Mouse (Mus musculus): Measurements from ENCODE around the gene Csmd2. TPM values are rescaled to one million over a fixed set of nuclear protein-coding genes. Genes with fewer than 3 reads are reported as not detected.
"Not testable (repeated sequence)": the region's sequence is repeated elsewhere in the genome, so short reads cannot be mapped to it uniquely, and the experiment has no call there.

The Csmd2 gene
- polyA plus RNA-seq, 1 experiment, result 289 TPM

- TF ChIP-seq CTCF (IDR thresholded peaks at IDR 0.05; ENCODE audit: control insufficient read depth, insufficient read depth, low read length) (no peak), POLR2A (IDR thresholded peaks at IDR 0.05; ENCODE audit: borderline replicate concordance, control insufficient read depth, low read depth, low read length) (no peak)
- 51% methylated on average over 4 of the region's 4 CpGs for WGBS
- no peak overlapping the region for H3K27ac ChIP-seq (ENCODE audit: control insufficient read depth, insufficient read depth, low read depth, low read length, poor library complexity)
- no peaks in the 10 kb centered on the region for H3K4me1 ChIP-seq (ENCODE audit: control insufficient read depth, insufficient read depth, low read length)
- no peak overlapping the region for H3K4me3 ChIP-seq (replicated peaks; ENCODE audit: control insufficient read depth, low read depth, low read length)
These were observed 15.0 kb downstream of the Csmd2 start for GRCm38 (mm10) chr4:128002638-128003101.

GRCm38 (mm10) chr4:128004797-128005452 lies 17.3 kb downstream of the Csmd2 start:
- Histone ChIP-seq H3K27ac (ENCODE audit: control insufficient read depth, insufficient read depth, low read depth, low read length, poor library complexity) (no peak overlapping the region), H3K4me3 (replicated peaks; ENCODE audit: control insufficient read depth, low read depth, low read length) (no peak overlapping the region), H3K4me1 (ENCODE audit: control insufficient read depth, insufficient read depth, low read length) (no peaks in the 10 kb centered on the region)
- 54% methylated on average over 3 of the region's 3 CpGs for WGBS
- no peak for TF ChIP-seq CTCF (IDR thresholded peaks at IDR 0.05; ENCODE audit: control insufficient read depth, insufficient read depth, low read length)
- no peak for TF ChIP-seq POLR2A (IDR thresholded peaks at IDR 0.05; ENCODE audit: borderline replicate concordance, control insufficient read depth, low read depth, low read length)

- Histone ChIP-seq H3K27ac (ENCODE audit: control insufficient read depth, insufficient read depth, low read depth, low read length, poor library complexity) (no peak overlapping the region), H3K4me3 (replicated peaks; ENCODE audit: control insufficient read depth, low read depth, low read length) (no peak overlapping the region), H3K4me1 (ENCODE audit: control insufficient read depth, insufficient read depth, low read length) (no peaks in the 10 kb centered on the region)
- 62% methylated on average over 2 of the region's 2 CpGs for WGBS
- TF ChIP-seq POLR2A (IDR thresholded peaks at IDR 0.05; ENCODE audit: borderline replicate concordance, control insufficient read depth, low read depth, low read length), result no peak
- TF ChIP-seq CTCF (IDR thresholded peaks at IDR 0.05; ENCODE audit: control insufficient read depth, insufficient read depth, low read length), result no peak
These were observed 31.8 kb downstream of the Csmd2 start for GRCm38 (mm10) chr4:128019465-128019864.

- TF ChIP-seq CTCF (IDR thresholded peaks at IDR 0.05; ENCODE audit: control insufficient read depth, insufficient read depth, low read length) (no peak), POLR2A (IDR thresholded peaks at IDR 0.05; ENCODE audit: borderline replicate concordance, control insufficient read depth, low read depth, low read length) (no peak)
- 68% methylated on average over 1 of the region's 1 CpGs for WGBS
- H3K4me1 ChIP-seq (ENCODE audit: control insufficient read depth, insufficient read depth, low read length), result no peaks in the 10 kb centered on the region
- H3K27ac ChIP-seq (ENCODE audit: control insufficient read depth, insufficient read depth, low read depth, low read length, poor library complexity), result no peak overlapping the region
- H3K4me3 ChIP-seq (replicated peaks; ENCODE audit: control insufficient read depth, low read depth, low read length), result no peak overlapping the region
These were observed 40.6 kb downstream of the Csmd2 start for GRCm38 (mm10) chr4:128028294-128028693.

- WGBS, result 61% methylated on average over 4 of the region's 4 CpGs
- TF ChIP-seq POLR2A (IDR thresholded peaks at IDR 0.05; ENCODE audit: borderline replicate concordance, control insufficient read depth, low read depth, low read length) (no peak), CTCF (IDR thresholded peaks at IDR 0.05; ENCODE audit: control insufficient read depth, insufficient read depth, low read length) (no peak)
- Histone ChIP-seq H3K27ac (ENCODE audit: control insufficient read depth, insufficient read depth, low read depth, low read length, poor library complexity) (no peak overlapping the region), H3K4me3 (replicated peaks; ENCODE audit: control insufficient read depth, low read depth, low read length) (no peak overlapping the region), H3K4me1 (ENCODE audit: control insufficient read depth, insufficient read depth, low read length) (no peaks in the 10 kb centered on the region)
These were observed 54.2 kb downstream of the Csmd2 start for GRCm38 (mm10) chr4:128041901-128042300.

- Histone ChIP-seq H3K27ac (ENCODE audit: control insufficient read depth, insufficient read depth, low read depth, low read length, poor library complexity) (no peak overlapping the region), H3K4me3 (replicated peaks; ENCODE audit: control insufficient read depth, low read depth, low read length) (no peak overlapping the region), H3K4me1 (ENCODE audit: control insufficient read depth, insufficient read depth, low read length) (no peaks in the 10 kb centered on the region)
- WGBS, result 32% methylated on average over 5 of the region's 5 CpGs
- TF ChIP-seq POLR2A (IDR thresholded peaks at IDR 0.05; ENCODE audit: borderline replicate concordance, control insufficient read depth, low read depth, low read length) (no peak), CTCF (IDR thresholded peaks at IDR 0.05; ENCODE audit: control insufficient read depth, insufficient read depth, low read length) (no peak)
These were observed 55.0 kb downstream of the Csmd2 start for GRCm38 (mm10) chr4:128042626-128043025.

- H3K27ac ChIP-seq (ENCODE audit: control insufficient read depth, insufficient read depth, low read depth, low read length, poor library complexity), result no peak overlapping the region
- TF ChIP-seq POLR2A (IDR thresholded peaks at IDR 0.05; ENCODE audit: borderline replicate concordance, control insufficient read depth, low read depth, low read length) (no peak), CTCF (IDR thresholded peaks at IDR 0.05; ENCODE audit: control insufficient read depth, insufficient read depth, low read length) (no peak)
- 73% methylated on average over 1 of the region's 1 CpGs for WGBS
- H3K4me1 ChIP-seq (ENCODE audit: control insufficient read depth, insufficient read depth, low read length), result no peaks in the 10 kb centered on the region
- no peak overlapping the region for H3K4me3 ChIP-seq (replicated peaks; ENCODE audit: control insufficient read depth, low read depth, low read length)
These were observed 61.1 kb downstream of the Csmd2 start for GRCm38 (mm10) chr4:128048716-128049115.

- Histone ChIP-seq H3K4me3 (replicated peaks; ENCODE audit: control insufficient read depth, low read depth, low read length) (no peak overlapping the region), H3K27ac (ENCODE audit: control insufficient read depth, insufficient read depth, low read depth, low read length, poor library complexity) (no peak overlapping the region), H3K4me1 (ENCODE audit: control insufficient read depth, insufficient read depth, low read length) (no peaks in the 10 kb centered on the region)
- 72% methylated on average over 8 of the region's 8 CpGs for WGBS
- TF ChIP-seq CTCF (IDR thresholded peaks at IDR 0.05; ENCODE audit: control insufficient read depth, insufficient read depth, low read length) (no peak), POLR2A (IDR thresholded peaks at IDR 0.05; ENCODE audit: borderline replicate concordance, control insufficient read depth, low read depth, low read length) (no peak)
These were observed 65.0 kb downstream of the Csmd2 start for GRCm38 (mm10) chr4:128052701-128053100.

- H3K4me1 ChIP-seq (ENCODE audit: control insufficient read depth, insufficient read depth, low read length); H3K27ac ChIP-seq (ENCODE audit: control insufficient read depth, insufficient read depth, low read depth, low read length, poor library complexity); H3K4me3 ChIP-seq (replicated peaks; ENCODE audit: control insufficient read depth, low read depth, low read length): not testable (repeated sequence)
- 45% methylated on average over 2 of the region's 2 CpGs for WGBS
These were observed 73.6 kb downstream of the Csmd2 start for GRCm38 (mm10) chr4:128061274-128061673.
